Mouse (Mus musculus) cerebellum, adult 8-10 months (tissue): Measurements from ENCODE around the gene AW549877.

Experiments
- DNase-seq: peaks from one replicate; pipeline ENCODE4 v3.0.0; 2022

The AW549877 gene

GRCm38 (mm10) chr15:3995448-3996266 is at the start of gene AW549877:
Gene AW549877 (minus strand): TSS chr15:3995744.
- DNase-seq = peak; percentile 98

GRCm38 (mm10) chr15:4043032-4043471 is 47.5 kb upstream of the AW549877 start:
- DNase-seq = no peak

- DNase-seq = no peak
Measured at GRCm38 (mm10) chr15:4042423-4042822, 46.9 kb upstream of the AW549877 start.

- no peak for DNase-seq
Measured at GRCm38 (mm10) chr15:4033168-4034004, 37.8 kb upstream of the AW549877 start.

- no peak for DNase-seq
Measured at GRCm38 (mm10) chr15:4028960-4029359, 33.4 kb upstream of the AW549877 start.

- DNase-seq = no peak
Measured at GRCm38 (mm10) chr15:4028411-4028700, 32.8 kb upstream of the AW549877 start.

GRCm38 (mm10) chr15:4027671-4028410 is 32.3 kb upstream of the AW549877 start:
- no peak for DNase-seq

- peak; percentile 84 for DNase-seq
Measured at GRCm38 (mm10) chr15:4026831-4027584, 31.5 kb upstream of the AW549877 start.

GRCm38 (mm10) chr15:4026231-4026773 is 30.8 kb upstream of the AW549877 start, which contains the start of gene Oxct1:
Gene Oxct1 (plus strand): TSS chr15:4026383.
- peak; percentile 91 for DNase-seq

- DNase-seq = no peak
Measured at GRCm38 (mm10) chr15:4025508-4025904, 30.0 kb upstream of the AW549877 start.

- DNase-seq = no peak
Measured at GRCm38 (mm10) chr15:4024726-4025507, 29.4 kb upstream of the AW549877 start.

- no peak for DNase-seq
Measured at GRCm38 (mm10) chr15:4023747-4024146, 28.2 kb upstream of the AW549877 start.

GRCm38 (mm10) chr15:4020711-4021110 is 25.2 kb upstream of the AW549877 start:
- no peak for DNase-seq

- no peak for DNase-seq
Measured at GRCm38 (mm10) chr15:4013873-4014272, 18.3 kb upstream of the AW549877 start.

- DNase-seq = no peak
Measured at GRCm38 (mm10) chr15:4000536-4000935, 5.0 kb upstream of the AW549877 start.

GRCm38 (mm10) chr15:3999144-3999543 is 3.6 kb upstream of the AW549877 start:
- no peak for DNase-seq

- no peak for DNase-seq
Measured at GRCm38 (mm10) chr15:3996267-3997010, 895 bp upstream of the AW549877 start.

GRCm38 (mm10) chr15:3994852-3995447 is 594 bp downstream of the AW549877 start:
- DNase-seq = no peak

GRCm38 (mm10) chr15:3987981-3988380 is 7.6 kb downstream of the AW549877 start:
- DNase-seq = no peak

GRCm38 (mm10) chr15:3984876-3985275 is 10.7 kb downstream of the AW549877 start:
- no peak for DNase-seq
